Mouse (Mus musculus) urinary bladder, postnatal 4 days (tissue): Measurements from ENCODE around the gene Smbd1.
A peak's percentile ranks its signal among the peaks of the same experiment; 100 is the strongest.

ENCODE experiments used
- DNase-seq, 2 experiments: peaks; one replicate each; pipeline ENCODE4 v3.0.0; 2021 to 2022; ENCODE audit warnings: low spot score in 2 of 2

The Smbd1 gene

DNA sequence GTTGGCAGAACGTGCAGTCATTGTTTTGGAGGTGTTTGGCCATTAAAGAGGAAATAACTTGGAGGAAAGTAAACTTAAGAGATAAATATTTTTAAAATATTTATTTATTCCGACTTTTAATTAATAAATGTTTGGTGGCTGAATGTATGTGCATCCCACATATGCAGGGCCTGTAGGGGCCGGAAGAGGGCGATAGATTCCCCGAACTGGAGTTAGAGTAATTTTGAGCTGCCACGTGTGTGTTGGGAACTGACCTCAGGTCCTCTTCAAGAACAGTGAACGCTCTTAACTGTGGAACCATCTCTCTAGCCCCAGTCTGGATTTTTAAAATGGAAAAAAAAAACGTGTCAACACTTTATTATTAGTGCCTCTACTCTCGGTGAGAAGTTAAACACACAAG is 3.1 kb upstream of the Smbd1 start:
- DNase-seq, result no peak

- peak; percentile 63 to 90 for DNase-seq
Observed at GRCm38 (mm10) chr16:32812888-32813361, 2.6 kb upstream of the Smbd1 start.

DNA sequence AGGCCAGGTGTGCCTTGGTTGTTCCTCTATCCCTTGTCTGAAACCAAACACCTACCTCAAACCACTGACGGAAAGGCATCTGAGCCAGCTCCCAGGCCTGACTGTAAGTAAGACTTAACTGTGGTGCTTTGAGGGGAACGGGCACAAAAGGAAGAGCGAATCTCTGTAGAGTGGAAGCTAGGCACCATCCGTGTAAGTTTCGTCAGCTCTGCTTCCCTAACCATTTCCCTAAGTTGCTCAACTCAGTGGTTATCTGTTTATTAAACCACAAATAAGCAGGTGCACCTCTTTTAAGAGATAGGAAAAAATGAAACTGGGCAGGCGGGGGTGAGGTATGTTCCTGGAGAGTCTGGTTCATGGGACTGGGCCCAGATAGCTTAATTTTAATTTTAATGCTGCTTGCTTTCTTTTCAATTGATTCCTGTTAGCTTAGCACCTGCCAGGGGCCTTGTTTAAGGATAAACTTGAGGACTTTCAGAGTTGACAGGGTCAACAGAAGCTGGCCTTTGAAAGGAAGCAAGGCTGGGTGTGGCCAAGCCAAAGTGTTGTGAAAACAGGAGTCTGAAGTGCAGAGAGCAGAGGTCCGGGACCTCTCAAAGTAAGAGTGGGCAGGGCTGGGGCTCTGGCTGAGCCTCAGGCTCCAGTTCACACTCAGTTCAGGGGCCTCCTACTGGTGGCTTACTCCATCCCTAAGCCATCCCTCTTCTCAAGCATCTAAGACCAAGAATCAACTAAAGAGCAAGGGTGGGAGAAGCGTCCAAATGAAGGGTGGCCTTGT is 2.7 kb downstream of the Smbd1 start:
- DNase-seq, result no peak

DNA sequence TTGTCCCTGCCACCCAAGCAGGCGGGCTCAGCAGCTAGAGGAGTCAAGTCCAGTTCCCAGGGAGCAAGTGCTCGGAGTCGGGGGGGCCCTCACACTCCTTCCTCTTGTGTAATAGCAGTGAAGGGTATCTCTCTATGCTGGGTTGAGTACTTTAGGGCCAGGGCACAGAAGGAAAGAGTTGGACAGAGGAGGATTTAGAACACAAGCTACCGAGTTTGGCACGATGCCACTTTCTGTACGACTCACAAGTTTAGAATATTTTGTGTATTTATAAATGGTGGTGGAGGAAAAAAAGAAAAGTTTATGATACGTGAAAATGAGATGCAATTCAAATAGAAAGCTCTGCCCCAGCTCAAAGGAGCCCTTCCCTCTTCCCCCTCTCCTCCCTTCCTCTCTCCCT is 5.1 kb downstream of the Smbd1 start:
- no peak for DNase-seq

DNA sequence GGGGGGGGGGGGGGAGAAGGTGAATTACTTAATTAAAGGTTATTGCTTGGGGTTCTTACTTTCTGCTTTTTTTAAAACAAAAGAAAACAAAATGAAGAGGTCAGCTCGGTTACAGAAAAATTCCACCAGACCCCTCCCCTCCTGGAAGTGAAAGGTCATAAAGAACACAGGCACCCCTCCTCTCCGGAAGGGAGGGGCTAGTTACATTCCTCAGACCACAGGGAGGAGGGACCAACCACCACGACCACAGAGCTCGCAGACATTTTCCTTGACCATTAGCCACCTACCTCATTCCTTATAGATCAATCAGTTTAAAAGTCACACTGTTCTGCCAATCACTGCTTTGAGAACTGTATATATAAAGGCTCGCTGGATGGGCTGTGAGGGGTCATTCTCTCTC is 6.4 kb downstream of the Smbd1 start:
- no peak for DNase-seq

DNA sequence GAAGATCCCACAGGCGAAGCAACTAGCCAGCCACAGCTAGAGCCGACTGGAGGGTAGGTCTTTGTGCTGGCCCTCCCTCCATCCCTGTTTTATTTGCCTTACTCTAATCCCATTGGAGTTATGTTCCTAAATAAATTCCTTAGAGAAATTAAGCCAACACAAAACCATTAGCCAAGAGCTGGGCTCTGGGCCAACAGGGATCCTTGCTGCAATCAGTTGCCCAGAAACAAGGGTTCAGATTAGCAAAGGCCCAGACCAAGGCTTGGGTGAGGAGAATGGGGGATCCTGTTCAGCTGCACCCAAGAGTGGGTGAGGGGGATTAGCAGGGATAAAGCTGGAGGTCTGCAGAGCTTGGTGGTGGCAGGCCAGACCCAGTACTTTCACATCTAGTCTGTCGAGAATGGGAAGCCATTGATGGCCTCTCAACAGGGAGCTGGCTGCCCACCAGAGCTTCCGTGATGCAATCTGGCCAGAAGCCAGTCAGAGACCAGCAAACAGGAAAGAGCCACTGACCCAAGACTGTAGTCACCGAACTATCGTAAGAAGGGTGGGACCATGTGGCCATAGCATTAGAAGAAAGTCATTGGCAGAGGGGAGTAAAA is 6.9 kb downstream of the Smbd1 start:
- DNase-seq, result peak; percentile 39 to 71

GRCm38 (mm10) chr16:32797426-32797689 is 12.9 kb downstream of the Smbd1 start, which contains the start of gene Muc20:
Muc20 (minus strand) TSS chr16:32797435.
- DNase-seq, result no peak

DNA sequence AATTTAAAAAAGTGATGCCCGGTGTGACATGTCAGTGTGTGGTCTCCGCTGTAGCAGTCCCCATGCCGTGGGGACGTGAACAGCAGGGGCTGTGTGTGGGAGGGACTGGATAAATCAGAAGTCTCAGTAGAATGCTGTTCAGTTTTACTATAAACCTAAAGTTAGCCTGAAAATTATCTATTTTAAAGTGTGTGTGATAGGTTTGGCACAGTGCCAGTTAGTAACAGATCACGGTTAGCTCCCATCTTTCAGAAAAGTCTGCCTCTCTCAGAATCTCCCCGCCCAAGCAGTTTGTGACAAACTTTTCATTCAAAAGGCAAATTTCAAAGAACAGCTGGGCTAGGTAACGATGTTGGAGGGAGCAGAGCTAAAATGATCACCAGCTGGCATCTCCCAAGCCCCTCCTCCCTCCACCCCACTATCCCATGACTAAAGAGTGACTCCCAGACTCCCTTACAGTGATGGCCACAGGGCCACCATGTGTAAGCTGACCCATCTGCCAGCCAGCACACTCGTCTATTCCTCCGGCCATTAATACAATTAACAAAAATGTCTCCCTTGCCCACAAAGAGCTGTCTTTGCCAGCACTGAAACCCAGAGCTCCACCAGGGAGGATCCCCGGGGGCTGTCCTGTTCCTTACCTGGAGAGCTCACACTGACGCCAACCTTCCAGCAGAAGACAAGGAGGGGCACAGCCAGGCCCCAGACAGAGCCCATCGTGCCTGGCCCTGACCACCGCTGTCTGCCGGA is 13.4 kb downstream of the Smbd1 start:
- DNase-seq, result no peak

GRCm38 (mm10) chr16:32795177-32795576 is 15.1 kb downstream of the Smbd1 start:
- no peak for DNase-seq

DNA sequence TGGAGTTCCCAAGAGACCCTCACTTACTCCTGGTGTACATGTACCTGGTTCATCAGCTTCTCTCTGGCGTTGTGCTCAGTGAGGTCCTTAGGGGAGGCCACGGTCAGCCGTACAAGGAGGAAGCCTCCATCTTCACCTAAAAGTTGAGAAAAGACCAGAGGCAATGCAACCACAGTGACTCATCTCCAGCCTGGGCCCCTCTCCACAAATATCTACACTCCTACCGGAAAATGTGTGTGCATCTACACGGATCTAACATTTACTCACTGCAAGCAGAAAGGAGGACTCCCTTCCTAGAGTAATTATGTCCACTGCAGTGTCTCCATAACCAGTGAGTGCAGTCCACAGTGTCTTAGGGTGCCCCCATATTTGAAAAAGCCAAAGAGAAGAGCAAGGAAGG is 20.2 kb downstream of the Smbd1 start:
- DNase-seq, result no peak

DNA sequence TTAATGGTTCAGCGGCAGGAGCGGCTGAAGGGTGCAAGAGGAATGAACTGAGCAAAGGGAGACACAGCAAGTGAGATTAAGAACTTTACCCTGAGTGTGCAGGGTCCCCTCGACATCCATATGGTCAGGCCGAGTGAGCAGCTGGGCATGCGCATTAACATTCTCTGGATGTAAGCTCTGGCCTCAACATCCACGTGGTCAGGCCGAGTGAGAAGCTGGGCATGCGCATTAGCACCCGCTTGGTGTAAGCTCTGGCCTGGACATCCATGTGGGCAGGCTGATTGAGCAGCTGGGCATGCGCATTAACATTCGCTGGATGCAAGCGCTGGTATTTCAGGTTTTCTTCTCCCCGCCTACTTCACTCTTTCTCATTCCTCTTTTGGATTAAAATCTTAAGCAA is 25.4 kb downstream of the Smbd1 start:
- peak in 1 of 2 experiments; percentile 22 for DNase-seq

DNA sequence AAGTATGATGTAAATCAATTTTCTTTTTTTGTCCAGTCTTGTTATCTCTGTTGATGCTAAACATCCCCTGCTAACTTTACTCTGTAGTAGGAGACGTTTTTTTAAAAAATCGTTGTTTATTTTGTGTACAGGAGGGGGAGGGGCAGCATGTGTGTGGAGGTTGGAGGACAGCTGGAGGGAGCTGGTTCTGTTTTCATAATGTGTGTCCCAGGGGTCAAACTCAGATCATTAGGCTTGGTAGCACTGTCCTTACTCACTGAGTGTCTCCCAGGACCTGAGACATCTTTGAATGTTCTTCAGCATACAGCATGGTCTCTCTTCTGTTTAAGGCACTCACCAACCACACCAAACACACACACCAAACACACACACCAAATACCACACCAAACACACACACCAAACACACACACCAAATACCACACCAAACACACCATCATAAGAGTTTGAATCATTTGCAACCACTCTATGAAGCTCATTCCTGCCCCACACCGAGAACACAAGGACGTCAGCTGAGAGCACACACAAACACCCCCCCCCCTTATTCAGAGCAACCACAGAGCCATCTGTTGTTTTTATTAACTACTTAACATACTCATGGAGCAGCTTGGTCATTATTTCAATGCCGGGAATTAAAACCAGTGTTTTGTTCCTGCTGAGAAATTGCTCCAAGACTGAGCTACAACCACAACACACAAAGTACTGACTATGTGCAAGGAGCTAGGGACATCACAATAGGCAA is 26.8 kb downstream of the Smbd1 start:
- no peak for DNase-seq

- no peak for DNase-seq
Observed at GRCm38 (mm10) chr16:32778956-32779355, 31.3 kb downstream of the Smbd1 start.

DNA sequence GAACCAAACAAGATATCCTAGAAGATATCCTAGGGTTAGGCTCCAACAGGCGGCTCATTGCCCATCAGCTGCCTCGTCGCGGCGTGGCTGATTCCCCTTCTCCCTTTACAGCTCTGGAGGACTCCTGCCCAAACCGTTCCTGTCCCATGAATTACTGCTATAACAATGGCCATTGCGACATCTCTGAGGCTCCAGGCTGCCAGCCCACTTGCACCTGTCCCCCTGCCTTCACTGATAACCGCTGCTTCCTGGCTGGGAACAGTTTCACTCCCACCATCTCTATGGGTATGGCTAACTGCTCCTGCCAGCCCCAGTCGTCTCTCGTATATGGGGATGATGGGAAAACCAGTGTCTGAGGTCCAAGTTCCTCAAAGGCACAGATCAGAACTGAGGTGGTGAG is 33.6 kb downstream of the Smbd1 start:
- no peak for DNase-seq

DNA sequence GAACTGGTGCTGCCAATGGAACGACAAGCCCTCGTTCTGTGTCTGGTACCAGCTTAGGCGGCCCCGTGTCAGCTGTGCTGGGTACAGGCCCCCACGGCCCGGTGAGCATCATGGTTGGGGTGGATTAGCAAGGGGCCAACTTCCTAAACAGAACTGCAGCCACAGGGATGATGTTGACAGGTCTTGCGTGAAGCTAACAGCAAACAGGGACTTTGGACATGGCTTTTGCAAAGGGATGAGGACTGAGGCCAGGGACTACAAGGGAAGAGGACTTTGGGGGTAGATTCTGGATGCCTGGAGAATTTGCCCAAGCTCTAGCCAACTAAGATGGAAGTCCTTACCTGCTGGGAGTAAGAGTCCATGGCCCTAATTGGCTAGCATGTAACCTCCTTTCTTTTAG is 43.4 kb downstream of the Smbd1 start:
- no peak for DNase-seq

GRCm38 (mm10) chr16:32764961-32765360 is 45.3 kb downstream of the Smbd1 start:
- no peak for DNase-seq

- no peak for DNase-seq
Observed at GRCm38 (mm10) chr16:32764550-32764949, 45.7 kb downstream of the Smbd1 start.
